Mouse (Mus musculus): ENCODE data around the gene Dab2ip.

Dab2ip gene

GRCm38 (mm10) chr2:35661454-35662000 is 103.5 kb downstream of the Dab2ip start:
- DNase-seq: peak; percentile 82

- peak; percentile 47 for DNase-seq
Measured at GRCm38 (mm10) chr2:35662001-35662491, 104.0 kb downstream of the Dab2ip start.

- DNase-seq: no peak
Measured at GRCm38 (mm10) chr2:35662738-35663550, 104.9 kb downstream of the Dab2ip start.

- no peak for DNase-seq
Measured at GRCm38 (mm10) chr2:35667746-35668145, 109.7 kb downstream of the Dab2ip start.

DNA sequence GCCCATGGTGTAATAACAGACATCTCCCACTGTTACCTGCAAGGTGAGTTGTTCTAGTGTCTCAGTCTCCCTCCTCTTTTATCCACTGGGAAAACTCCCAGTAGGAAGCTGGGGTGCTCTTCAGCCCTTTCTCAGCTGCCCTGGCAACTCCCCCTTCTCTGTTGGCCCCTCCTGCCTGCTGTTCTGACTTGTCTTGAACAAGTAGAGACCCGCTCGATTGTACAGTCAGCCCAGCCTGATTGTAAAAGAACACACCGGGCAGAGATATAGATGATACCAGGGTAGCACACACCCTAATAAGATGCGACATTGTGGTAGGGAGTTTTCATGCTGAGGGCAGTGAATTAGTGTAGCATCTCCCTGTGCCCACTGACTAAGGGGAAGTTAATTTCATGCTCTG is 111.2 kb downstream of the Dab2ip start:
- DNase-seq: no peak

- DNase-seq: no peak
Measured at GRCm38 (mm10) chr2:35669748-35670147, 111.7 kb downstream of the Dab2ip start.

GRCm38 (mm10) chr2:35670300-35670699 is 112.2 kb downstream of the Dab2ip start:
- DNase-seq: no peak

- peak; percentile 49 for DNase-seq
Measured at GRCm38 (mm10) chr2:35671980-35672910, 114.2 kb downstream of the Dab2ip start.

- DNase-seq: no peak
Measured at GRCm38 (mm10) chr2:35673181-35673580, 115.1 kb downstream of the Dab2ip start.

- DNase-seq: no peak
Measured at GRCm38 (mm10) chr2:35673986-35674385, 115.9 kb downstream of the Dab2ip start.

GRCm38 (mm10) chr2:35674431-35674830 is 116.4 kb downstream of the Dab2ip start:
- no peak for DNase-seq

DNA sequence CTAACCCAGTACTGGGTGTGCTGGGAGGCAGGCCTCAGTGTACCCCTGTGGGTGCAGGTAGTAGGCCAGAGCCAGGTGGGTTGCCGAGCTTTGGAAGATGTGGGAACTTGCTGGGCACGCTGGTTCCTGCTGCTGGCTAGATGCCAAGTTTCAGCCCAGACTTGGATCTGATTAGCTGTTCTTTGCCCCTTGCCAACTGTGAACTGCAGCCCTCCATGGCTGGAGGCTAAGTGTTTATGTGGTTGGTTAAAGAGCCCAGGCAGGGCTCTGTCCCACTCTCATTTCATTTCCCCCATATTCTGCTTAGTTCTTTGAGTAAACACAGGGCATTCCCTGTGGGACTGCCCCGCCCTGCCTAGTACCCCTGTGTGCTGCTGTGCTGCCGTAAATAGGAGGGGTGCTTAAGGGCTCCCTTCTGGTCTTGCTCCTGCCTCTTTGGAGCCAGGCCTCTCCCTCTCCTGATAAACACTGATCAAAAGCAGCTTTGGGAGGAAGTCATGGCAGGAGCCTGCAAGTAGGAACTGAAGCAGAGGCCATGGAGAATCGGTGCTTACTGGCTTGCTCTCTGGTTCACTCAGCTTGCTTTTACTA is 118.1 kb downstream of the Dab2ip start:
- DNase-seq: peak; percentile 78

GRCm38 (mm10) chr2:35677855-35678254 is 119.8 kb downstream of the Dab2ip start:
- peak; percentile 34 for DNase-seq

DNA sequence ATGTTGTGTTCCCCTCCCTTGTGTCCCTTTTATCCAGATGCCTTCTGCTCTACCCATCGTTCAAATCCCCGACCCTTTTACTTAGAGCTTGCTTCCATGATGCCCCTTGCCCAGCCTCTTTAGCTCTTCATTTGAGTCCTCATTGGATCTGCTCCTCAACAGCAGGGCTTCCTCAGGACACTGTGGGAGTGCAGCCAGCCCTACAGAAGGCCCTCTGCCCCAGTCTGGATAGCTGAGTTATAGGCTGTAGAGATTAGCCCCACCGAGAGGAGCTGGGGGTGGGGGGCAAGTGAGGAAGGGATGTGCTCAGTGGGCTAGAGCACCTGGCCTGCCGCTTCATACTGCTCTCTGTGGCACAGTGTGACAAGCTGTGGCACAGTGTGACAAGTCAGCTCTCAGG is 120.4 kb downstream of the Dab2ip start:
- DNase-seq: no peak

GRCm38 (mm10) chr2:35679812-35680672 is 122.0 kb downstream of the Dab2ip start:
- DNase-seq: peak; percentile 70

DNA sequence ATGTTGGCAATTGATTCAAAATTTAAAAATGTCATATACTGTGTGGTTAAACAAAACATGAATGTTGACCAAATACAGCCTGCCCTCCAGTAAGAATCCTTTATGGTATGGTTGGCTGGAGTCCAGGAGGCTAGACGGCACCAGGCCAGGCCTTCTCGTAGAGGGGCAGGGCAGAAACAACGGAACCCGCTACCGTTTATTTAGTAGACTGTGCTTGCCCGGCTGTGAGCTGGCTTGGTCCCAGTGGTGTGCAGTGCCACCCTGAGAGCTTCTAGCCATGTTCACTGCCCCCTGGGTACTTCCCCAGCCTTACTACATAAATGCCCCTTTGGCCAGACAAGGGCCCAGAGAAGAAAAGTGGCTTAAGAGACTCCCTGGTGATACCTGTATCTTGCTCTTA is 122.8 kb downstream of the Dab2ip start:
- peak; percentile 50 for DNase-seq

- no peak for DNase-seq
Measured at GRCm38 (mm10) chr2:35684005-35684404, 125.9 kb downstream of the Dab2ip start.

DNA sequence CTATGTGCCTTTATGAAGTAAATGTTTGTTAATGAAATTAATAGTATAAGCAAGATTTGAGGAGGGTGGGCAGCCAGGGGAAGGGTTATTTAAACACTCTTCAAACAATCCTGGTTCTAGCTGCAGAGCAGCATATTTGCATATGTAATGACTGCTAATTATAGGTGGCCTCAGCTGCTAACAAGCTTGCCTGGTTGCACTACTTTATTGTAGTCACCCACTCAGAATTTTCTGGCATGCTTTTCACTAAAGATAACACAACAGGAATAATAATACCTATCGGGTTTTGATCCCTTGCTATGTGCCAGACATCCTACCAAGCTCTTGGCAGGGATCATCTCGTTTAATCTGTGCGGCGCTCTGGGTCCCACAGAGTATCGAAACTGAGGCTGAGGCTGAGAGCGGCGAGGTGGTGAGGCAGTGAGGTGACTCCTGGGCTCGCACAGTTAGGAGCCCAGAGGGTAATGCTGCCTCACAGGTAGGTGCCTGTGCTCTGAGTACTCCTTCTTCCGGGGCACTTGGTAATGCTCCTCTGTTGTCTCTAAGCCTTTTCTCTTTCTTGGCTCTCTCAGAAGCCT is 126.8 kb downstream of the Dab2ip start:
- no peak for DNase-seq

DNA sequence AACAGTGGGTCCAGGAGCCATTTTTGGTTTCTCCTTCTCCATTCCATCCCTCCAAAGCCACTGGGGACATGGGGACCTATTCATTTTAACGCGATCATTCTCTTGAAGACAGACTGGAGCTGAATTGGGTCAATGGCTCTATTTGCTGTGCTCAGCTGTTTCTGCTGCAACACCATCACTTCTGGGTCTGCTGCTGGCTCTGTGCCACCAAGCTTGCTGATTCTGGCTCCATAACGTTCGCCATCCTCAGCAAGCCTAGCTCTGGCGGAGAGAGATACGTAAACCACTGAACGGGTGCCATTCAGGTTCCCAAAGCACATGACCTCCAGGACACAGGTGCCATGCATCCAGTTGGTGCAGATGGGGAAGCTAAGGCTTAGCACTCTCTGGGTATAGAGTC is 128.0 kb downstream of the Dab2ip start:
- no peak for DNase-seq

DNA sequence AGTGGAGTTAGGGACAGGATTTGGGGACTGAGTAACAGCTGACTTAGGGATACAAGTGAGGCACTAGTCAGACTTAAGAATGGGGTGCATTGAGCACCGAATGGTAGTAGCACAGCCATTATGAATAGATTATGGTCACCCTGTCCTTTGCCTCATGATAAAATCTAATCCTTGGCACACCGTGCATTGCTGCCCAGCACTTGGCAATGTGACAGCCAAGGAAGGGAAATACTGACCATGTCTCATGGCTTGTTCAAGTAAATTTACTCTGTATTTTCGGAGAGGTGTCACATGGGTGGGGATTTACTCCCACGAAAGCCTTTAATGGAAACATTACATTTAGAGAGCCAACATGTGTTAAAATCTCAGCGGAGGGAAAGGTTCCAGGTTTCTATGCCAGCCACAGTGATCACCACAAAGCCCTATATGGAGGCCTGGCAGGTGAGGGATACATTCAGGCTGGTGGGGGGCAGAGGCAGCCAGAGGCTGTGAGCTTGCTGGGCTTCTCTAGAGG is 129.5 kb downstream of the Dab2ip start:
- no peak for DNase-seq

DNA sequence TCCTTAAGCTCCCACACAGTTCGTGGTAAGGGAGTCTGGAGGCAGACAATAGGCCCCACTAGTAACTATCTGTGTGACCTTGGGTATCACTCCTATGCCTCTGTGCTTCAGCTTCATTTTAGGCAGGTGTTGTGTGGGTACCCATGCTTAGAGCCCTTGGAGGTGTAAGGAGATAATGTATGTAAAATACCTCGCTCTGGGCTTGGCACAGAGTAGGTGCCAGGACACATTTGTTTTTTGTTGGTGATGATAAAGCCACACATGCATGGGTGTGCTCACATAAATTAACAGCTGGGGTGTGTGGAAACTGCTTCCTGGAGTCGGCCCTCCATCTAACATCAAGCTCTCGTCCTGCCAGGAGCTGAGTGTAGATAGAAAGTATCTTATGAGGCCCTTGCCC is 130.1 kb downstream of the Dab2ip start:
- DNase-seq: no peak
